1 mouse cellular context compared by ENCODE assay signal in the genomic region with DNA sequence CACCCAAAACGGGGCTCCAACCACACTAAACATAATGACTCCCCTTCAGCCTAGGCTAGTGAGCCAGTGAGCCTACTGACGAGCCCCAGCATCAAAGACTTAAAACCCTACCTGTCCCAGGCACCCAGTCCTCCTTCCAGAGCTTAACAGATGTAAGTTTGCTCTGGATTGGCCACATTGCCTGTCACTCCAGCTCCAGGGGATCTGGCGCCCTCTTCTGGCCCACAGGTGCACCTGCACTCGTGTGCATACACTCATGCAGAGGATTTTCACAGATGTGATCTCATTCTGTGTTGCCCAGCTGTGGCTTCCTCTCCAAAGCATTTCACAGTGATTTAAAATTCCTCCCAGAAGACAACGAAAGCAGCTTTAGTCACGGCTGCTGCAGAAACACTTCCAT.
TF ChIP-seq lines count a peak whose summit lies in the region.

No protein-coding gene starts in this region.

TF ChIP-seq in MEL, 35 proteins besides CTCF, POLR2A, EP300 and RAD21 (continued from another document):
- no peak for TF ChIP-seq BHLHE40 (IDR thresholded peaks at IDR 0.05; ENCODE audit: borderline replicate concordance, low read depth, low read length)
- TF ChIP-seq UBTF (IDR thresholded peaks at IDR 0.05; ENCODE audit: borderline replicate concordance, insufficient read depth, low read depth, low read length): no peak
- TF ChIP-seq USF2 (IDR thresholded peaks at IDR 0.05; ENCODE audit: borderline replicate concordance in 1 of 2, insufficient read depth in 1 of 2, low read depth in 1 of 2, low read length in 2 of 2): no peak
- no peak for TF ChIP-seq MAZ (IDR thresholded peaks at IDR 0.05; ENCODE audit: low read depth, low read length)
- TF ChIP-seq MYC (IDR thresholded peaks at IDR 0.05; ENCODE audit: low read depth, low read length): no peak
- TF ChIP-seq MXI1 (IDR thresholded peaks at IDR 0.05; ENCODE audit: low read depth, low read length): no peak
- no peak for TF ChIP-seq ETS1 (IDR thresholded peaks at IDR 0.05; ENCODE audit: low read depth, low read length)
- no peak for TF ChIP-seq MAX (IDR thresholded peaks at IDR 0.05; ENCODE audit: low read length)
- no peak for TF ChIP-seq POLR2AphosphoS2 (IDR thresholded peaks at IDR 0.05; ENCODE audit: low read length)
- TF ChIP-seq ZNF384 (IDR thresholded peaks at IDR 0.05; ENCODE audit: low read depth, low read length): no peak
- no peak for TF ChIP-seq KAT2A (conservative IDR thresholded peaks at IDR 0.05; ENCODE audit: low read depth, low read length)
- TF ChIP-seq MYB (IDR thresholded peaks at IDR 0.05; ENCODE audit: low read depth, low read length): no peak
- no peak for TF ChIP-seq ZKSCAN1 (IDR thresholded peaks at IDR 0.05; ENCODE audit: low read depth, low read length)
- no peak for TF ChIP-seq ZMIZ1 (IDR thresholded peaks at IDR 0.05; ENCODE audit: low read depth, low read length)
- TF ChIP-seq SMC3 (IDR thresholded peaks at IDR 0.05; ENCODE audit: low read depth, low read length): no peak
